Mouse (Mus musculus) liver, embryonic 14.5 days (tissue): Measurements from ENCODE around the gene Eif5a2.

Source experiments
- CTCF ChIP-seq: IDR thresholded peaks from 2 replicates; pipeline ENCODE4 v1.5.1; 2016; ENCODE audit warnings: antibody characterized with exemption, low read depth, control low read depth
- EP300 ChIP-seq: IDR thresholded peaks from 2 replicates; pipeline ENCODE4 v1.6.1; 2016; ENCODE audit warnings: antibody characterized with exemption, low read depth

DNA sequence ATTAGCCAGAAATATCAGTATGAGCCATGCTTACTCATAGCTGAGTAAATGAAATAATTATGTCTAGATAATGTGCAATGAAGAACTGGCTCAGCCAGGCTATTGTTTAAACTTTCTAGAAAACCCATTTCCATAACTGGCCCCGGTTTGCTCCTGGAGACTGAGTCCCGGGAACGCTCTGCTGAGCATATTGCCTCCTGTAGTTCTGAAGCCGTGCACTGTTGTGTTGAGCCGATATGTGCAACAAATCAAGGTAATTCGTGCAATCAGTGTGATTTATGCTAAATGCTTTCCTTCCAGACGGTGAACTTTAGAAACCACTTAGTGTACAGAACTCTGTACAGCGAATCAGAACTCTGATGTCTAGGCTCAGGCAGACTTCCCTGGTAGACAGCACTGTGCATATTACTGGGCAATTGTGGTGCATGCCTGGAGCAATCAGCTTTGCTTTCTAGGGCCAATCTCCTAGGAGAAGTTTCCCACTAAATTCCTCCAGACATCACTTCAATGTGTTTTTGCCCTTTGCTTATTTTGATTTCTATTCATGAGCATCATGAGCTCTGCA lies 19.8 kb upstream of the Eif5a2 start:
- TF ChIP-seq CTCF = no peak
- TF ChIP-seq EP300 = no peak
